Mouse (Mus musculus): Measurements from ENCODE around the gene Tap2.
A peak's percentile ranks its signal among the peaks of the same experiment; 100 is the strongest.

Tap2 gene

DNA sequence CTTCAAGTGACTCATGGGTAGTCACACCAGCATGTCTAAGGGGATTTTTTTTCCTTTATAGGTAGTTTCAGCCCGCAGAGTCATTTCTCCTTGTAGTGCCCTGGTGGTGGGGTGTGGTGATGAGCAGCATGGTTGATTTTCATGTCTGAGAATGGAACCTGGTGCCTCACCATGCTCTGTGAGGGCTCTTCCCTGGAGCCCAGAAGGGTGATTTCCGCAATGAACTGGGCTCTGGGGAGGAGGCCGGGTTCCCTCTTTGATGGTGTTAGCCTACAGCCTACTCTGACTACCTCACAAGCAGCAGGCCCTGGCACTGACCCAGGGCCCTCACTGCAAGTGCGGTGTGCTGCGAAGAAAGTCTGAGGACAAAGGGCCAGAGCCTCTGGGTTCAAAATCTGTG, at the start of gene Tap2:
Gene Tap2, plus strand, starts transcription at position 84 of the 400 bp plus-strand sequence.
- peak; percentile 29 for DNase-seq (ENCODE audit: low spot score)

DNA sequence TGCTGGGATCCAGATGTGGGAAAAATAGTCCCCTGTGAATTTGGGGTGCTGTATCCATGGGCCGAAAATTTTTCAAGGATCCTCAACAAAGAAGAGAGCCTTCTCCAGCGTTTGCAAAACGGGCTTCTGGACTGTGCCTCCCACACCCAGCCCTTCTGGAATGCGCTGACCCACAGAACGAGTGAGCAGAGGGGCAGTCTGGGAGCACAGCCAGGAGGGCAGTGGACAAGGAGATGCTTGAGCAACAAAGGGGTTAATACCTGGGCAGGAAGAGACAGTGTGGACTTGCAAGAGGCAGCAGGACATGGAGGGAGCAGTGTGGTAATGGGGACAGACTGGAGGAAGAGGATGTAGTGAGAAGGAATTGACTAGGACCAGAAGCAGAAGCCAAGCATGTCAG, 47.8 kb upstream of the Tap2 start:
- DNase-seq (ENCODE audit: low spot score) = no peak

DNA sequence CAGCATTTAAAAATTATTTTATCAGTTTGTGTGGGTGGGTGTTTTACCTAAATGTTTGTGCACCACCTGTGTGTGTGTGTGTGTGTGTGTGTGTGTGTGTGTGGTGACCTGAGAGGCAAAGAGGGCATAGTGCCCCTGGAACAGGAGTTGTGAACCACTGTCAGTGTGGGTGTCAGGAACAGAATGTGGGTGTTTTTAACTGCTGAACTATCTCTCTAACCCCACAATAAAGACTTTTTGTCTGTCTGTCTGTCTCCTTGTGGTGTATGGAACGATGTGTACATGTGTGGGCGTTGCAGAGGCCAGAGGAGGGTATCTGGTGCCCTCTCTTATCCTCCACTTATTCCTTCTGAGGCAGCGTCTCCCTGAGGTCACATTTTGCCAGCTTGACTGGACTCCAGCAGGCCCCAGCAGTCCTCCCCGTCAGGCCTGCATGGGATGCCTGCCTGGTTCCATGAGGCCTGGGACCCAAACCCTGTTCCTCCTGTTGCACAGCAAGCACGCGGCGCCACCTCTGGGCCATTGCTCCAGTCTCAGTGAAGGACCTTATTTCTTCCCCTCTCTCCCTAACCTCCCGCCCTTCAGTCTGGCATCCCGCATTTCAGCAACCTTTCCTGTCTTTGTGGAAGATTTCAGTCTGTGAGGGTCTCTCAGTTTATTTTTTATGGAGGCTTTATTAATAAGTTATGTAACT, 39.0 kb upstream of the Tap2 start:
- no peak for DNase-seq (ENCODE audit: low spot score)

DNA sequence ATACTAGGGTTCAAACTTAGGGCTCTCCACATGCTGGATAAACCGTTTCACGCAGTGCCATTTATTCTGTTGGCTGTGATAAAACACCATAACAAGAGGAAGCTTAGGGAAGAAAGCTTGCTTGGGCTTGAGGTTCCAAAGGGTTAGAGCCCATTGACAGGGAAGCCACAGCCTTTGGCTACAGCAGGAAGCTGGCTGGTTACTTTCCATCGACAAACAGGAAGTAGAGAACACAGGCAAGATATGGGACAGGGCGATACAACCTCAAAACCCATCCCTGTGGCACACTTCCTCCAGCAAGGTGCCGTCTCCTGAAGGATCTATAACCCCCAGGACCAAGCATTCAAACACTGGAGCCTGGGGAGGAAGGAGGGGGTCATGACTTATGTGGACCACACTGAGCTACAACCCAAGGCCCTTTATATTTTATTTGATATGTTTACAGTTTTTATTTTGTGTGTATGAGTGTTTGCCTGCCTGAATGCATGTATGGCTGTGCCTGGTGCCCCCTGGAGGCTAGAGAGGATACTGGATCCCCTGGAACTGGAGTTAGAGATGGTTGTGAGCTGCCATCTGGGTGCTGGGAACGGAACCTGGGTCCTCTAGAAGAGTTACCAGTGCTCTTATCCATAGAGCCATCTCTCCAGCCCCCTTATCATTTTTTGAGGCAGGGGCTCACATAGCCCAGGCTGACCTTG, 38.1 kb upstream of the Tap2 start:
- no peak for DNase-seq (ENCODE audit: low spot score)

DNA sequence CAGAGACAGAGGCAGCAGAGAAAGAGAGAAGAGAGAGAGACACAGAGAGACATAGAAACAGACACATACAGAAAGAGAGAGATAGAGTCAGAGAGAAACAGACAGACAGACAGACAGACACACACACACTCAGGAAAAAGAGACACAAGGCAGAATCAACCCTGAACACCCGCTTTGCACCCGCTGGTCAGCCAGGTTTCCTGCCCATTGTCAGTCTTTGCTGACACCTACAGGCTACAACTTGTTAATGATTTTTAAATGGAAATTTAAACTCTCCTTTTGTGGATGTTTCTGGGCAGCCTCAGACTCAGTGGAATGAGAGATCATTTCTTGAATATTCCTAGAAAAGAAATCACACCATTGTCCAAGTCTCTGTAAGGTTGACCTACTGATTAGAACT, 34.0 kb upstream of the Tap2 start:
- peak; percentile 77 for DNase-seq (ENCODE audit: low spot score)

DNA sequence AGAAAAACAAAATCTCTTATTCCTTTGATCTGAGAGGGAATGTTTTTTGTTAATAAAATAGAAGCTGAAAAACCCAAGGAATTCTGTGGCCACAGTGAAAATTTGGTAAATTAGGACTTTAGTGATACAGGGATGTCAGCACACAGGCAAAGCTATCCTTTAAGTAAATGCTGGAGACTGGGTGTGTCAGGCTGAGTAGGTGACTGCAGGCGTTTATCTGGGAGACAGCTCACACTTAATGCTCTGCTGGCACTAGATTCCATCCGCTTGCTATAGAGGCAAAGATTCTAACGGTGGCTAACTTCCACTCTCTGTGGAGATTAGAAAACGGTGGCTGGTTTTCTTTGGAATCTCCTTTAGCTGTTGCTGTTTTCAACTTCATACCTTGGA, 32.8 kb upstream of the Tap2 start:
- DNase-seq (ENCODE audit: low spot score) = no peak

DNA sequence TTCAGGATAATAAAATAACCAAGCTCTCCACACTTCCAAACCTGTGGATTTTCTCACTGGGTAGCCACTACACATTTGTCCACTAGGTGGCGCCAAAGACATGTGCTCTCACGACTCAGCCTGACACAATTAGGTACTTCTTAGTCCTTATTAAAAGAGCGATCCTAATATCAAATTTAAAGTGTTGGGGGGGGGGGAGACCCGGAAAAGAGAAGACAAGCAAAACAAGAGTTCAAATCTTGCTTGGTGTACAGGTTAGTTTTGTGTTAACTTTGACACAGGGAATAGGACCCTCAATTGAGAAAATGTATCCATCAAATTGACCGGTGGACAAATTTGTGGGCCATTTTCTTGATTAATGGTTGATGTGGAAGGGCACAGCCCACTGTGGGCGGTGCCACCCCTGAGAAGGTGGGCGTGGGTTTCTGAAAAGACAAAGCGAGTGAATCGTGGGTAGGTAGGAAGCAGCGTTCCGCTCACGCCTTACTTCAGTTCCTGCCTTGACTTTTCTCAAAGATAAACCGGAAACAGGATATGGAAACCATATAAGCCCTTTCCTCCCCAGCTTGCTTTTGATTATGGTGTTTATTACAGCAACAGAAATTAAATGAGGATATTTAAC, 32.3 kb upstream of the Tap2 start:
- DNase-seq (ENCODE audit: low spot score) = peak; percentile 91

DNA sequence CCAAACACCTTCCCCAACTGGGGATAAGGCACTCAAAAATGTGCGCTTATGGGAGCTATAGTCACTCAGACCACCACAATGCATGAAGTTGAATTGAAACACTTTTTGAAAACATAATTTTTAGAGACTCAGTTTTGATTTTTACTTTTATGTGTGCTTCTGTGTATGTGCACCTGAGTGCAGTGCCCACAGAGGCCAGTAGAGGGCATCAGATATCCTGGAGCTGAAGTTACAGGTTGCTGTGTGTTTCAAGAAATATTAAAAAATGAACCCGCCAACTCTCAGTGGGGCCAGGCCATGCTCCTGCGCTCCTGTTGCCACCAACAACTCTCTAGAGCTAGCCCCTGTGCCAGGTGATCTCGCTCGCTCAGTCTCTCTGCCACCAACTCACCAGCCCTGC, 30.8 kb upstream of the Tap2 start:
- DNase-seq (ENCODE audit: low spot score) = no peak

DNA sequence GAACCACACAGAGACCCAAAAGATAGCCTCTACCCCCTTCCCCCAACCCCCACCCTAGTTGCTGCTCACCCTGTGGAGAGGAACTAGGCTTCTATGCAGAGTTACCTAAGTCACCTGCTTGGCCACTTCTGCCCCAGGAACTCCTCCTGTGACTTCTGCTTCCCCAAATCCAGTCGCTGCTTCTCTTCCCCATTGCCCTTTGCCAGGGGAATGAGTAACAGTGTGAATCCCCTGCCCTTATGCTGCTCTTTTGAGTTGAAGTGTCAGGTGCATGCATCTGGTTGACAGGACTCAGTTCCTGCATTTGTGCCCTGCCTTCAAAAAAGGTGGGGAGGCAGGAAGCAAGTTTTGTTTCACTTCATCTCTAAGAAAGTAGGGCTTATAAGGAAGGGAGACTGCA, 29.3 kb upstream of the Tap2 start:
- no peak for DNase-seq (ENCODE audit: low spot score)

DNA sequence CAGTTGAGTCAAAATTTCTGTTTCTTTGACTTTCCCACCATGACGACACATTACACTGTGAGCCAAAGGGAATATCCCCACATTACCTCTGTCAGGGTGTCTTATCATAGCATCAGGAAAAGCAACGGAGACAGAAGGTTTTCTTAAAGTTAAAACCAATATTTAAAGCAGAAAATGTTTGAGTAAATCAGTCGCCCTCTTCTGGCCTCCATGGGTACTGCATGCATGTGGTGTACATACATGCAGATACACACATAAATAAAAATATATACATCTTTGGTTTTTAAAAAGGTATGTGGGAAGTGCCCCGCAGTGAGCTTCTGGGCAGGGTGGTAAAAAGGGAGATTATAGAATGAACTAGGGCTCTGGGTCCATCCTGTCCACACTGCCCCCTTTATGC, 26.1 kb upstream of the Tap2 start:
- DNase-seq (ENCODE audit: low spot score) = no peak

DNA sequence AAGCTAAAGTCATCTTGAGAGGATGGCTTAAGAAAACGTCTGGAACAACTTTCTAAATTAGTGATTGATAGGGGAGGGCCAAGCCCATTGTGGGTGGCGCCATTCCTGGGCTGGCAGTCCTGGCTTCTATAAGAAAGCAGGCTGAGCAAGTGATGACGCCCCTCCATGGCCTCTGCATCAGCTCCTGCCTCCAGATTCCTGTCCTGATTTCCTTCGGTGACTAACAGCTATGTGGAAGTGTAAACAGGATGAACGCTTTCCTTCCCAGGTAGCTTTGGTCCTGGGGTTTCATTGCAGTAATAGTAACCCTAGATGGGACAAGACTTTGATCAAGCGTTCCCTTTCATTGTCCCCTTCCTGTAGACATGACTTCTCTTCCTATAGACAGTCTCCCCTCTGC, 24.3 kb upstream of the Tap2 start:
- no peak for DNase-seq (ENCODE audit: low spot score)

DNA sequence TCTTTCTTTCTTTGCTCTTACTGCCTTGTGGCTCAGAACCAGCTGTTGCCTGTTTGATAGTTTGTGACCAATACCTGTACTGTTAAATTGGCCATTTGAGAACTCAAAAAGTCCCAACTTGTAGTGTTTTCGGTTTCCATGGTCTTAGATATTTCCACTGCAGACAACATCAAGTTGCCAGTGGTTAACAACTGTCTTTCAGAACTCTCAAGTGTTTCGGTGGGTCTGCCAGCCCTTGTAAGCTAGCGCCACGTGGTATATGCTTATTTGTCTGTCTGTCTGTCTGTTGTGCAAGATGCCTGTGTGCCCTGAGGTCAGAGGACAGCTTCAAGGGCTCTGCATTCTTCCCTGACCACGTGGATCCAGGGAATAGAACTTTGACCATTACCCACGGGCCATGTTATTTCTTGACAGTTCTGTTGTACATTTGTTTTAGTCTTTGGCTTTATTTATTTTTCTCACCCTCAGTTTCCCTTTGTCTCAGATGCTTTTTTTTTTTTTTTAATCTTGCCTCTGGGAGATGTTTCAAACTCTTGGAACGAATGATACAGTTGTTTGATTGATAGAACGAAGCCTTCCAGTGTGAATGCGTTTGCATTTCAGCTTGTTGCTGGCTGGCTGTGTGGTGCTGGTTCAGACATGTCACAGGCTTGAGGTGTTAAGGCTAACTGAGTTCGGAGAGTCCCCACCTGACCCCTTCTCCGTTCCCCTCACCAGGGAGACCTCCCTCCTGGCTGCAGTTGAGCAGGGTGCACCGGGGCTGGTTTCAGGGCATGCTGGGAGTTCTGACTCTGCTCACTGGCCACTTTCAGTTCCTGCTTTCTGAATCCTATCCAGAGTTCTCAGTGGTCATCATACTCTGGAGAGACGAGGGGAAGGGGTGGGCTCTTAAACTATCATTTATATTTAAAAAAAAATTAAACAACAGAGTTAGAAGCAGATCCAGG, 23.1 kb upstream of the Tap2 start:
- DNase-seq (ENCODE audit: low spot score) = no peak

DNA sequence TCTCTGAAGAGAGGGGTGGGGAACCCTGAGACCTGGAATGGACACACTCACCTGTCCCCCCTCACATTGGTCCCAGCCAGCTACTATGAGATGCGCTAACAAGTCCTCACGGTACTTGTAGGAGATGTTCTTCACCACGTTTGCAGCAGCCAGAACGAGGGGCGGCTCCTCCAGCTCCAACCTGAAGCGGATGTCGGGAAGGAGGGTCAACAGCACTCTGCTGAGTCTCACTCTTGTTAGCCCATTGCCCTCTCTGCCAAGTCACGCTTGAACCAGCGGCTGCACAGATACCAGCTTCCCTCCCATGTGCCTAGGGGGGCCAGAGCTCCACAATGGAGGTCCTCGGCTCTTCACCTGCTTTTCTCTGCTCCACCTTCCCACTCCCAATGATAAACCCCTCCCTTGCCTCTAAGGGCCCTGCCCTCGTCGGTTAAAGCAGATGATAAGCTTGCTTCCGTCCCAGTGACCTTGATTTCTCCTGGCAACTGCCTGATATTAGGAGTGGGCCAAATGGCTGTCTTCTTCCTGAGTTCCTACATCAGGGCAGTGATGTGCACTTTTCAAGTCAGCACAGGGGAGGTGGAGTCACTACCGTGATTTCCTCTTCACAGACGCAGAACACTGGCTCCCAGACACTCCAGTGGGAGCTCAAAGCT, 19.6 kb upstream of the Tap2 start:
- no peak for DNase-seq (ENCODE audit: low spot score)

DNA sequence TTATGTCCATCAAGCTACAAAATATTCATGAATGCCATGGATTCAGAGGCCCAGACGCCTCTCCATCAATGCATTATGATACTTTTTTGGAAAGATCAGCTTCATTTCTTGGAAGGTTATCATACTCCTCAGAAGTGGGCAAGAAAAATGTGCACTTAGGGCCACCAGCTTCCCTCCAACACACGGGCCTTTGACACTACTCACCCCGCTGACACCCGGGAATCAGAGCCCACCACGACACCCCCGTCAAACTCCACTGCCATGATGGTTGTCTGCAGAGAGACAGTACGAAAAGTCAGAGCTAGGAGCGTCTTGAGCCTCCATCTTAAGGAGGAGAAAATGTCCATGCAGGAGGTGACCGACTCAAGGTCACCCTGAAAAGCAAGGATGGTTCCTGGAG, 17.8 kb upstream of the Tap2 start:
- DNase-seq (ENCODE audit: low spot score) = no peak

DNA sequence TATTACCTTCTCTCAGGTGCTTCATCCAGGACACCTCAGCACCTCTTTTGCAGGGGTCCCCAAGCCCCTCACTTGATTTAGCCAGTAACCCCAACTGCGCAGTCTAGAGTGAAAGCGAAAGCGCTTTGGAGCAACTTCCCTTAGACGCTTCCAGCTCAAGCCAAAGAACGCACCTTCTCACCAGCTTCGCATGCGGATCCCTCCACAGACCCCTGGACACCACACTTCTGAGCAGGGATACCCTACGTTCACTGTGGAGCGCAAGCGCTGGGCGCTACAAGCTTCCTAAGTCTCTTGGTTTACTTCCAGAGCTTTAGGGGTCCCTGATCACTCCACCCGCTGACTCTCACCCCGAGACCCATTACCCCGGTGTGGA, 16.5 kb upstream of the Tap2 start:
- no peak for DNase-seq (ENCODE audit: low spot score)

DNA sequence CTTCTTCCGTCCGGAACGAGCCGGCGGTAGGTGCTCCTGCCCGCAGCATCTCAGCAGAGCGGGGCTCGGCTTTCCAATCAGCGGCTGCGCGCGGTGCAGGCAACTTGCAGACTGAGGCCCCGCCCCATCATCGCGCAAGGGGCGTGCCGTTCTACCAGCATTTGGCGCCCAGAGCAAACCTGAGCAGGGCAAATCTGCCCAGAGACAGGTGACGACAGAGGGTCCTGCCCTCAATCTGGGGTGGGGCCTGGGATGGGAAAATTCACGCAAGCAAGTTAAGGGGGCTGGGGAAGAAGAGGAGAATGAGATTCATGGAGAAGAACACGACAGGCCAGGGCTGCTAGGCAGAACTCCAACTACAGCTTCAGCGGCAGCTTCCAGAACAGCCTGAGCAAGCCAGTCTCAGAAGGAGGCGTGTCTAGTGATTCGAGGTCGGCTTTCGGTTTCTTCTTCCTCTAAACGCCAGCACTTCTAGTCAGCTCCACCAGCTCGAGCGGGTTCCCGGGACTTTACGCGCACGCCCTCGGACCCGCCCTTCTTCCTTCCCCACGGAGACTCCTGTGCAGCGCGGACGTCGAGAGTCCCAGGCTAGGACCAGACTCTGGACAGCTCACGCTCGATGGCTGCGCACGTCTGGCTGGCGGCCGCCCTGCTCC, 15.9 kb upstream of the Tap2 start, which contains the start of the genes Tap1 and Psmb9:
Gene Tap1, plus strand, starts transcription at position 293 of the 656 bp plus-strand sequence.
Gene Psmb9, minus strand, starts transcription at position 504 of the 656 bp plus-strand sequence.
- DNase-seq (ENCODE audit: low spot score) = peak; percentile 93

DNA sequence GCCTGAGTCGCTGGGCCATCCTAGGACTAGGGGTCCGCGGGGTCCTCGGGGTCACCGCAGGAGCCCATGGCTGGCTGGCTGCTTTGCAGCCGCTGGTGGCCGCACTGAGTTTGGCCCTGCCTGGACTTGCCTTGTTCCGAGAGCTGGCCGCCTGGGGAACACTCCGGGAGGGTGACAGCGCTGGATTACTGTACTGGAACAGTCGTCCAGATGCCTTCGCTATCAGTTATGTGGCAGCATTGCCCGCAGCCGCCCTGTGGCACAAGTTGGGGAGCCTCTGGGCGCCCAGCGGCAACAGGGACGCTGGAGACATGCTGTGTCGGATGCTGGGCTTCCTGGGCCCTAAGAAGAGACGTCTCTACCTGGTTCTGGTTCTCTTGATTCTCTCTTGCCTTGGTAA, 15.3 kb upstream of the Tap2 start:
- DNase-seq (ENCODE audit: low spot score) = peak; percentile 16

DNA sequence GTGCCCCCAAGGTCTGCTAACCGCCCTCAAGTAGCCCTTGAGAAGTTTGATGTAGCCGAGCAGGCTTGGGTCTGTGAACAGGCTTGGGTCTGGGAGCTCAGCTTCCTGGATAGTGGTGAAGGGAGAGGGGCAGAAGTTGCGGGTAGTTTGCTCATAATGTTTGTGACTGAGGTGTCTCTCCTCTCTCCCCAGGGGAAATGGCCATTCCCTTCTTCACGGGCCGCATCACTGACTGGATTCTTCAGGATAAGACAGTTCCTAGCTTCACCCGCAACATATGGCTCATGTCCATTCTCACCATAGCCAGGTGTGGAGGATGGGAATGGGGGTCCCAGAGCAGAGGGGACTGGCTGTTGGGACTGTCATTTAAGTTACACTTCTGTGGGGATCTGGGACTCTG, 14.3 kb upstream of the Tap2 start:
- no peak for DNase-seq (ENCODE audit: low spot score)

DNA sequence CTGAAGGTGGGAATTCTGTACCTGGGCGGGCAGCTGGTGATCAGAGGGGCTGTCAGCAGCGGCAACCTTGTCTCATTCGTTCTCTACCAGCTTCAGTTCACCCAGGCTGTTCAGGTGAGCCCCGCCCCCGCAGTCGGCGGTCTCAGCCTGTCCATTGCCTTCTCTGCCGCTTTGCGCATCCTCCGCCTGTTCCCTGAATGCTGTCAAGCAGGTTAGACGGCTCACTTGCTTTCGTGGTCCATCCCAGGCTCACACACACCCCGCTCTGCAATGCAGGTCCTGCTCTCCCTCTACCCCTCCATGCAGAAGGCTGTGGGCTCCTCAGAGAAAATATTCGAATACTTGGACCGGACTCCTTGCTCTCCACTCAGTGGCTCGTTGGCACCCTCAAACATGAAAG, 10.5 kb upstream of the Tap2 start:
- no peak for DNase-seq (ENCODE audit: low spot score)

DNA sequence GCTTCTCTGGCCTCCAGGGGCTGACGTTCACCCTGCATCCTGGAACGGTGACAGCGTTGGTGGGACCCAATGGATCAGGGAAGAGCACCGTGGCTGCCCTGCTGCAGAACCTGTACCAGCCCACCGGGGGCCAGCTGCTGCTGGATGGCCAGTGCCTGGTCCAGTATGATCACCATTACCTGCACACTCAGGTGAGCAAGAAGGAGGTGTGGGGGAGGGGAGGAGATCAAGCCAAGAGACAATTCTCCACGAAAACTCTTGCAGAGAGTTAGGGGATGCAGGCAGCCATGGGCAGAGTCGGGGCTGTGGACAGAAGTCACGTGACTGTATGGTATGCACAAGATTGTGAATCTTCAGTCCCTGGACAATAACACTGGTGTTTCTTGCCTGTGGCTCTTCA, 9.9 kb upstream of the Tap2 start:
- no peak for DNase-seq (ENCODE audit: low spot score)

DNA sequence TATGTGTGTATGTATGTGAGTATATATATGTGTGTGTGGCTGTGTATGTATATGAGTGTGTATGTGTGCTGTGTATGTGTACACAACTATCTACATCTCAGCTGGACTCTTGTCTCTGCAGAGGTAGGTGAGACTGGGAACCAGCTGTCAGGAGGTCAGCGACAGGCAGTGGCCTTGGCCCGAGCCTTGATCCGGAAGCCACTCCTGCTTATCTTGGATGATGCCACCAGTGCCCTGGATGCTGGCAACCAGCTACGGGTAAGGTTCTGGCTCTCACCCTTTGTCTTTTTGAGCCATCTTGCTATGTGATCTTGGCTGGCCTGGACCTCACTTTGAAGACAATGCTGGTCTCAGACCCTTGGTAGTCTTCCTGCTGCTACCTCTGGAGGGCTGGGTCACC, 8.6 kb upstream of the Tap2 start:
- DNase-seq (ENCODE audit: low spot score) = no peak

Data from adipocyte (in vitro differentiated cells).